23 mouse cellular contexts compared by ENCODE assay signal in genomic region chr1:175639072-175639471, GRCm38 (mm10). TPM values are rescaled to one million over a fixed set of nuclear protein-coding genes. Genes with fewer than 3 reads are reported as not detected.
"Had no signal": no experiment of that assay in that cellular context is flagged by ENCODE, and none has a peak within 500 bp of the region (broad histone marks: within the 10 kb centered on the region; RNA-seq: fewer than 3 reads in every experiment).

No protein-coding gene starts in this region.

- H3K4me2 ChIP-seq: lung, embryonic 14.5 days; midbrain, embryonic 11.5 days; midbrain, embryonic 13.5 days; midbrain, embryonic 15.5 days; neural tube, embryonic 12.5 days had no signal

- DNase-seq: lung, adult 18-20 months; lung, embryonic 14.5 days; lung, postnatal 10 days; lung, postnatal 4 days; right cerebral cortex, postnatal 14 days; thymus, adult 18-20 months; thymus, postnatal 14 days; thymus, postnatal 36 days had no signal

- H3K9me3 ChIP-seq: megakaryocyte, embryonic 14.5 days; midbrain, embryonic 13.5 days; midbrain, embryonic 15.5 days; neural tube, embryonic 12.5 days had no signal

- H3K27me3 ChIP-seq: megakaryocyte, embryonic 14.5 days; midbrain, embryonic 13.5 days; midbrain, embryonic 15.5 days; neural tube, embryonic 12.5 days had no signal

- H3K4me1 ChIP-seq: midbrain, embryonic 15.5 days; neural tube, embryonic 12.5 days had no signal

- H3K9ac ChIP-seq: liver, embryonic 14.5 days; lung, embryonic 14.5 days; midbrain, embryonic 13.5 days; midbrain, embryonic 15.5 days; neural tube, embryonic 12.5 days had no signal

- ATAC-seq: midbrain, embryonic 13.5 days; midbrain, embryonic 15.5 days had no signal

- H3K27ac ChIP-seq: liver, embryonic 14.5 days; midbrain, embryonic 13.5 days; midbrain, embryonic 15.5 days; neural tube, embryonic 12.5 days had no signal

- H3K4me3 ChIP-seq: megakaryocyte, embryonic 14.5 days; midbrain, embryonic 13.5 days; midbrain, embryonic 15.5 days; neural tube, embryonic 12.5 days had no signal

- H3K36me3 ChIP-seq: midbrain, embryonic 13.5 days; midbrain, embryonic 15.5 days; neural tube, embryonic 12.5 days had no signal

RNA-seq across cellular contexts. Expression of gene Kmo, which starts 18.9 kb away (rescaled TPM):
- polyA plus RNA-seq: midbrain, postnatal 0 days; neural tube, embryonic 14.5 days had no signal

RNA-seq across cellular contexts. Expression of gene Wdr64, which starts 59.3 kb away (rescaled TPM):
- polyA plus RNA-seq: liver, adult 2 months; liver, embryonic 14.5 days; lung, embryonic 14.5 days; lung, embryonic 16.5 days; midbrain, embryonic 11.5 days; midbrain, embryonic 13.5 days; midbrain, embryonic 15.5 days; midbrain, postnatal 0 days; neural tube, embryonic 12.5 days; neural tube, embryonic 14.5 days; small intestine, adult 2 months; stomach, embryonic 14.5 days; stomach, embryonic 16.5 days; thymus, postnatal 0 days; urinary bladder, adult 2 months had no signal
